Mouse (Mus musculus) olfactory bulb, adult 2 months (tissue): ENCODE data around the gene Egf.

Experiments
- CTCF ChIP-seq: fragments of 200-500 bp; IDR thresholded peaks from 2 replicates; pipeline ENCODE4 v1.5.1; 2012; ENCODE audit warnings: low read depth, mild to moderate bottlenecking, low read length, moderate library complexity; ENCODE audit not compliant: insufficient read depth
- POLR2A ChIP-seq: fragments of 200-500 bp; IDR thresholded peaks from 2 replicates; pipeline ENCODE4 v1.6.1; 2012; ENCODE audit warnings: mild to moderate bottlenecking, low read depth, low read length, moderate library complexity; ENCODE audit not compliant: insufficient read depth

DNA sequence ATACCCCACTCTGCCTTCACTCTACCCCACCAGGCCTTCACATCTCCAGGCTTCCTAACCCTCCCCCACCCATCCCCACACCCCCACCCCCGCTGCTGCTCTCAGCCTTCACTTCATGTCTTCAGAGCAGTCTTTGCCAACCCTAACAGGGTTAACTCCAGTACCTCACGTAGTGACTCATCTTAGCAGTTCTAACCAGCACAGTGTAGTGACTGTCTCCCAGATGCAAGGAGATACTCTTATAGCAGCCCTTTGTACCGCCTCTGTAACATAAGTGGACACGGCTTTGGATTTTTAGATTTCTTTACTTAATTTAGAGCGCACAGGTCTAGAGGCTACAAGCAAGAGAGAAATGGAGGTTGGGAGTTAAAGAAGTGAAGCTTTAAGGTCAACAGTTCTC, 106.5 kb downstream of the Egf start:
- TF ChIP-seq POLR2A (no peak), CTCF (no peak)
